Mouse (Mus musculus) heart, postnatal 0 days (tissue): Measurements from ENCODE around the gene Zbtb38.
A peak's percentile ranks its signal among the peaks of the same experiment; 100 is the strongest.

ENCODE experiments used
- CTCF ChIP-seq: IDR thresholded peaks from 2 replicates; pipeline ENCODE4 v1.5.1; 2016; ENCODE audit warnings: antibody characterized with exemption, control low read depth, low read depth
- EP300 ChIP-seq: IDR thresholded peaks from 2 replicates; pipeline ENCODE4 v1.6.1; 2016; ENCODE audit warnings: antibody characterized with exemption, low read depth

- TF ChIP-seq CTCF = no peak
- TF ChIP-seq EP300 = peak; percentile 42; the same call in 1 of the 2 replicates
These were observed 24.9 kb downstream of the Zbtb38 start for GRCm38 (mm10) chr9:96727688-96728087.
